ENCODE assay signal across 15 mouse cellular contexts in the genomic region with DNA sequence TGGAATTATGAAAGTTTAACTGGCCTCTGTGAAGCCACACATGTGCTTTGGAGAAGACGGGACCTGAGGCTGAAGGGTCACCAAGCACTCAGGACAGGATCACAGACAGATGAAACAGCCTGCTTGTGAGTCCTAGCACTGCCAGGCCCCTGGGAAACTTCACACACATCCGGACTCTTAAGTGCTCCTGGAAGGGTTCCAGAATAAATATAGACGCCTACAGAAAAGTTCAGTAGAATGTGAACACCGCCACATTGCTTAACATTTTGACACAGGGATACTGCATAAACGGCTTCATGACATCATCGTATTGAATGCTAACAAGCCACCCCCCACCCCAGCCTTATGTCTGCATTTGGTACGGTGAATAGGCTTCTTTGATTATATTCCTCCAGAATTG.
DNase-seq lines count a peak whose midpoint lies in the region; ATAC-seq and TF ChIP-seq lines count a peak whose summit lies in the region.
"Had no signal": no experiment of that assay in that cellular context is flagged by ENCODE, and none has a peak within 500 bp of the region (broad histone marks: within the 10 kb centered on the region; RNA-seq: fewer than 3 reads in every experiment).

No protein-coding gene starts in this region.

- peak; percentile 76 for DNase-seq in heart, embryonic 10.5 days (ENCODE audit: low spot score)
- no peak for DNase-seq in heart, adult 8-10 months (ENCODE audit: low spot score)
- DNase-seq in kidney, postnatal 0 days (ENCODE audit: low spot score): peak; percentile 92
- no peak for DNase-seq in kidney, adult 2 months
- no peak for DNase-seq in retina, postnatal 1 day
- DNase-seq: adrenal gland, adult 8-10 months; B cell, adult 2 months; cerebellum, adult 11-12 months had no signal

- no peak overlapping the region; the same call in 1 of the 2 replicates for H3K27ac ChIP-seq in heart, embryonic 10.5 days
- no peak overlapping the region for H3K27ac ChIP-seq in kidney, postnatal 0 days
- no peak overlapping the region for H3K27ac ChIP-seq in kidney, adult 2 months (ENCODE audit: insufficient read depth, low read depth, low read length)
- H3K27ac ChIP-seq in limb, embryonic 13.5 days: no peak overlapping the region
- H3K27ac ChIP-seq in stomach, embryonic 14.5 days (ENCODE audit: low read length): no peak overlapping the region
- H3K27ac ChIP-seq: limb, embryonic 15.5 days; midbrain, embryonic 12.5 days; neural tube, embryonic 13.5 days had no signal

- no peaks in the 10 kb centered on the region for H3K36me3 ChIP-seq in heart, embryonic 10.5 days
- no peaks in the 10 kb centered on the region for H3K36me3 ChIP-seq in kidney, postnatal 0 days (ENCODE audit: insufficient read depth, low read length)
- H3K36me3 ChIP-seq in kidney, adult 2 months (ENCODE audit: control insufficient read depth, insufficient read depth, low read length): no peaks in the 10 kb centered on the region
- no peaks in the 10 kb centered on the region for H3K36me3 ChIP-seq in limb, embryonic 13.5 days
- no peaks in the 10 kb centered on the region for H3K36me3 ChIP-seq in stomach, embryonic 14.5 days (ENCODE audit: control insufficient read depth, insufficient read depth, low read length)
- H3K36me3 ChIP-seq: limb, embryonic 15.5 days; midbrain, embryonic 12.5 days; neural tube, embryonic 13.5 days had no signal

- no peak for TF ChIP-seq CTCF in kidney, postnatal 0 days (IDR thresholded peaks at IDR 0.05; ENCODE audit: low read depth)
- no peak for TF ChIP-seq CTCF in kidney, adult 2 months (conservative IDR thresholded peaks at IDR 0.05; ENCODE audit: insufficient read depth, insufficient read length, low read depth, low read length)

- WGBS in heart, embryonic 10.5 days: 48% methylated on average over 7 of the region's 7 CpGs
- WGBS in kidney, postnatal 0 days: 32% methylated on average over 7 of the region's 7 CpGs
- 31% methylated on average over 7 of the region's 7 CpGs for WGBS in kidney, adult 2 months
- 35% methylated on average over 7 of the region's 7 CpGs for WGBS in limb, embryonic 13.5 days
- 24% methylated on average over 7 of the region's 7 CpGs for WGBS in stomach, embryonic 14.5 days

- H3K27me3 ChIP-seq in heart, embryonic 10.5 days (ENCODE audit: insufficient read depth, poor library complexity, severe bottlenecking): no peaks in the 10 kb centered on the region
- H3K27me3 ChIP-seq in kidney, postnatal 0 days (ENCODE audit: insufficient read depth, low read length): no peaks in the 10 kb centered on the region
- H3K27me3 ChIP-seq in kidney, adult 2 months (replicated peaks; ENCODE audit: control insufficient read depth, insufficient read depth, low read length): no peaks in the 10 kb centered on the region
- no peaks in the 10 kb centered on the region for H3K27me3 ChIP-seq in limb, embryonic 13.5 days
- H3K27me3 ChIP-seq in stomach, embryonic 14.5 days (ENCODE audit: control insufficient read depth, insufficient read depth, low read length): no peaks in the 10 kb centered on the region
- H3K27me3 ChIP-seq: limb, embryonic 15.5 days; midbrain, embryonic 12.5 days; neural tube, embryonic 13.5 days had no signal

- no peak overlapping the region for H3K4me3 ChIP-seq in heart, embryonic 10.5 days
- H3K4me3 ChIP-seq in kidney, postnatal 0 days (replicated peaks; ENCODE audit: low read depth, low read length): no peak overlapping the region
- no peak overlapping the region for H3K4me3 ChIP-seq in kidney, adult 2 months (ENCODE audit: insufficient read depth, low read depth, low read length)
- no peak overlapping the region for H3K4me3 ChIP-seq in limb, embryonic 13.5 days
- no peak overlapping the region for H3K4me3 ChIP-seq in stomach, embryonic 14.5 days (ENCODE audit: low read depth, low read length)
- H3K4me3 ChIP-seq: limb, embryonic 15.5 days; midbrain, embryonic 12.5 days; neural tube, embryonic 13.5 days had no signal

- H3K4me2 ChIP-seq in kidney, postnatal 0 days (ENCODE audit: low read length): no peak overlapping the region
- no peak overlapping the region for H3K4me2 ChIP-seq in limb, embryonic 13.5 days (replicated peaks)
- no peak overlapping the region; the same call in 1 of the 2 replicates for H3K4me2 ChIP-seq in stomach, embryonic 14.5 days (replicated peaks; ENCODE audit: low read depth, low read length)
- H3K4me2 ChIP-seq: limb, embryonic 15.5 days; midbrain, embryonic 12.5 days; neural tube, embryonic 13.5 days had no signal

- peaks cover 5% of the 10 kb centered on the region; the same call in 1 of the 2 replicates for H3K4me1 ChIP-seq in heart, embryonic 10.5 days
- H3K4me1 ChIP-seq in kidney, postnatal 0 days (replicated peaks; ENCODE audit: insufficient read depth, low read length): no peaks in the 10 kb centered on the region
- H3K4me1 ChIP-seq in kidney, adult 2 months (ENCODE audit: control insufficient read depth, insufficient read depth, low read length): no peaks in the 10 kb centered on the region
- peaks cover 17% of the 10 kb centered on the region for H3K4me1 ChIP-seq in limb, embryonic 13.5 days
- H3K4me1 ChIP-seq in stomach, embryonic 14.5 days (ENCODE audit: control insufficient read depth, insufficient read depth, low read length): 0 out of 2 replicates have a peak, but pooled peaks cover 6% of the 10 kb centered on the region
- H3K4me1 ChIP-seq: midbrain, embryonic 12.5 days had no signal

- peak; percentile 84 for ATAC-seq in kidney, postnatal 0 days (replicated peaks; ENCODE audit: low FRiP score, low read depth)
- peak; percentile 66 for ATAC-seq in limb, embryonic 13.5 days (ENCODE audit: low FRiP score, low read depth)
- peak; percentile 78; the same call in 1 of the 2 replicates for ATAC-seq in stomach, embryonic 14.5 days (ENCODE audit: insufficient number of reproducible peaks, insufficient read depth, low FRiP score, low read depth)
- no peak for ATAC-seq in CD4-positive, CD25-positive, alpha-beta regulatory T cell, adult 4 months
- ATAC-seq: inflammation-experienced regulatory T-cells, adult 6 months had no signal

- no peaks in the 10 kb centered on the region for H3K9me3 ChIP-seq in heart, embryonic 10.5 days
- H3K9me3 ChIP-seq in kidney, postnatal 0 days (replicated peaks; ENCODE audit: low read length): no peaks in the 10 kb centered on the region; the same call in 1 of the 2 replicates
- H3K9me3 ChIP-seq in limb, embryonic 13.5 days: peaks cover 6% of the 10 kb centered on the region; the same call in 1 of the 2 replicates
- peaks cover 3% of the 10 kb centered on the region; the same call in 1 of the 2 replicates for H3K9me3 ChIP-seq in stomach, embryonic 14.5 days (ENCODE audit: control insufficient read depth, low read depth, low read length)
- H3K9me3 ChIP-seq: limb, embryonic 15.5 days; midbrain, embryonic 12.5 days had no signal

- TF ChIP-seq POLR2A in kidney, adult 2 months (IDR thresholded peaks at IDR 0.05; ENCODE audit: low read depth, low read length): no peak

- no peak overlapping the region for H3K9ac ChIP-seq in kidney, postnatal 0 days (ENCODE audit: low read depth, low read length)
- H3K9ac ChIP-seq in limb, embryonic 13.5 days: no peak overlapping the region
- H3K9ac ChIP-seq in stomach, embryonic 14.5 days (replicated peaks; ENCODE audit: low read depth, low read length): no peak overlapping the region
- H3K9ac ChIP-seq: limb, embryonic 15.5 days; midbrain, embryonic 12.5 days; neural tube, embryonic 13.5 days had no signal

Comparison
In these comparisons a context has a peak if more than half of its experiments do, and no peak if none do; other contexts are left out.
1. DNase-seq: peak in heart, embryonic 10.5 days (single experiment) and kidney, postnatal 0 days (single experiment); none in heart, adult 8-10 months (single experiment), kidney, adult 2 months (single experiment) and retina, postnatal 1 day (single experiment).